7 mouse cellular contexts compared by ENCODE assay signal in the genomic region with DNA sequence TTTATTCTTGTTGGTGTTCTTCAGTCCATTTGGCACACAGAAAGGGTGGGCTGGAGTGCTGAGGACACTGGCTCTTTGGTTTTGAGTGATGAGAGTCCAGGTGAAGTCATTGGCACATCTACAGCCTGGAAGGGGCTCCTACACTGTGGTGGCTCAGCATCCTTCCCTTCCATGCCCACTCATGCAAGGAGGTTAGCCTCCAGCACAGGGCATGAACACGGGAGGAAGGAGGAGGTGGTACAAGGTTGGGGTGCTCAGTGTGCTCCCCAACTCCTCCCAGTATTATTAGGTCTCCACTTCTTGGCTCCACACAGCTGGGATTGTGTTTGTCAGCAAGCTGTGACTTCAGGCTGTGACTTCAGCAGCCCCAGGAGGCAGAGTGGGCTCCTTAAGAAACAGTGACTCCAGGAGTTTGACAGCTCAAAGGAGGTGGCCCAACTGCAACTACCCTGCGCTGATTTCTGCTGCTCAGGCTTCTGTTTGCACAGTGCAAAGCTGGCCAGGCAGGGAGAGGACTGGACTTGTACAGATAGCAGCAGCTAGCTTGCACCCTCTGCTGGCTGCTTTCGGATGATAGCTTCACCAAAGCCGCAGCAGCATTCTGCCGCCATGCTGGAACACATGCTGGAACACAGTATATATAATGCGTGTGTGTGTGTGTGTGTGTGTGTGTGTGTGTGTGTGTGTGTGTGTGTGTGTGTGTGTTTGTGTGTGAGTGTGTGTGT. TPM values are rescaled to one million over a fixed set of nuclear protein-coding genes. Genes with fewer than 3 reads are reported as not detected.
DNase-seq lines count a peak whose midpoint lies in the region; ATAC-seq and TF ChIP-seq lines count a peak whose summit lies in the region.

No protein-coding gene starts in this region.

- intact Hi-C loops in left cerebral cortex, postnatal 10 days (cut with DNase I): loop anchor here (2.0 kb wide), 1 partner anchor 131 kb away; the partner anchor contains the start of gene Rhou

- TF ChIP-seq CTCF in hindbrain, postnatal 0 days (IDR thresholded peaks at IDR 0.05; ENCODE audit: low read depth): peak; percentile 97

- peak; percentile 88 for ATAC-seq in hindbrain, postnatal 0 days
- peak; percentile 97 for ATAC-seq in megakaryocyte progenitor cell, adult 5-6 weeks (replicated peaks; ENCODE audit: poor library complexity)

- H3K36me3 ChIP-seq in hindbrain, postnatal 0 days (ENCODE audit: insufficient read depth, low read length): no peaks in the 10 kb centered on the region

- H3K4me2 ChIP-seq in hindbrain, postnatal 0 days (ENCODE audit: low read depth, low read length): no peak overlapping the region

- H3K4me3 ChIP-seq in hindbrain, postnatal 0 days (ENCODE audit: low read length): no peak overlapping the region

- peak; percentile 87 for DNase-seq in adrenal gland, postnatal 10 days
- DNase-seq in embryo, embryonic 10 days (ENCODE audit: low spot score): peak; percentile 94
- DNase-seq in gastrocnemius, postnatal 10 days: peak; percentile 75
- DNase-seq in hindbrain, postnatal 0 days (ENCODE audit: low spot score): peak; percentile 95
- peak; percentile 84 to 87 for DNase-seq in left cerebral cortex, postnatal 10 days (ENCODE audit: extremely low spot score in 1 of 2, low spot score in 2 of 2)
- peak; percentile 86 for DNase-seq in right cerebral cortex, postnatal 4 days

- no peak overlapping the region for H3K9ac ChIP-seq in hindbrain, postnatal 0 days (replicated peaks; ENCODE audit: low read length)

- no peaks in the 10 kb centered on the region for H3K4me1 ChIP-seq in hindbrain, postnatal 0 days (ENCODE audit: insufficient read depth, low read length)

- 10% methylated on average over 6 of the region's 6 CpGs for whole genome bisulfite sequencing in hindbrain, postnatal 0 days

- H3K27ac ChIP-seq in hindbrain, postnatal 0 days: no peak overlapping the region

- no peaks in the 10 kb centered on the region for H3K27me3 ChIP-seq in hindbrain, postnatal 0 days (ENCODE audit: insufficient read depth, low read length)

- H3K9me3 ChIP-seq in hindbrain, postnatal 0 days (ENCODE audit: low read length): no peaks in the 10 kb centered on the region

RNA-seq across cellular contexts. Expression of gene Rab4a, which starts 22.1 kb away (rescaled TPM):
- 10 to 100 TPM; 19.6 to 21.3 TPM for total RNA-seq in adrenal gland, postnatal 10 days (2021)
- total RNA-seq in gastrocnemius, postnatal 10 days (2021): 10 to 100 TPM; 11.7 to 14.1 TPM
- total RNA-seq in hindbrain, postnatal 0 days (2014; rRNA removed): 46.3 and 58.3 TPM in 2 replicates
- 94.7 and 96.8 TPM in 2 replicates for polyA plus RNA-seq in hindbrain, postnatal 0 days (2015; fragmentation: Nextera tagmentation; extraction: Ambion mirVana)
- total RNA-seq in left cerebral cortex, postnatal 10 days (2021): 10 to 100 TPM; 61.3 to 63.1 TPM
- 5.3 and 12.5 TPM in 2 replicates for total RNA-seq in megakaryocyte progenitor cell, adult 5-6 weeks (2015)
- 5.2 and 5.9 TPM in 2 replicates for total RNA-seq in megakaryocyte progenitor cell, adult 5-6 weeks (2017)
